Mouse (Mus musculus): Measurements from ENCODE around the gene Prr15l. TPM values are rescaled to one million over a fixed set of nuclear protein-coding genes. Genes with fewer than 3 reads are reported as not detected.

Gene Prr15l
- 7.6 and 8.9 TPM in 2 replicates for polyA plus RNA-seq (2012; rRNA removed)

DNA sequence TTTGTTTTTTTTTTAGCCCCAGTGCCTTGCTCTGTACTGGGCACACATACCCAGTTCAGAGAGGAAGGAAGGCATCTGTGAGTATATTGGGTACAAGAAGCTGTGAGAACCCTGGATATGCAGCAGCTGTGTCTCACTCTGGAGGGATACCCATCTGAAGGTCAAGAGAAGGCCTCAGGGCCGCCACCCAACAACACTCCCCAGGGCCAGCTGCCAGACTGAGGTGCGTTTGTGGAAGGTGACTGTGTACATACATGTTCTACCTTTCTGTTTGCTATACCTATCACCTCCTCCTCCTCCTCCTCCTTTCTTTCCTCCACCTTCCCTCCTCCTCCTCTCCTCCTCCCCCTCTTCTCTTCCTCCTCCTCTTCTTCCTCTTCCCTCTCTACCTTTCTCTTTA, at the start of gene Prr15l:
Prr15l (plus strand) TSS at position 17 of the 400 bp plus-strand sequence.
- no peak for DNase-seq (ENCODE audit: low spot score)

DNA sequence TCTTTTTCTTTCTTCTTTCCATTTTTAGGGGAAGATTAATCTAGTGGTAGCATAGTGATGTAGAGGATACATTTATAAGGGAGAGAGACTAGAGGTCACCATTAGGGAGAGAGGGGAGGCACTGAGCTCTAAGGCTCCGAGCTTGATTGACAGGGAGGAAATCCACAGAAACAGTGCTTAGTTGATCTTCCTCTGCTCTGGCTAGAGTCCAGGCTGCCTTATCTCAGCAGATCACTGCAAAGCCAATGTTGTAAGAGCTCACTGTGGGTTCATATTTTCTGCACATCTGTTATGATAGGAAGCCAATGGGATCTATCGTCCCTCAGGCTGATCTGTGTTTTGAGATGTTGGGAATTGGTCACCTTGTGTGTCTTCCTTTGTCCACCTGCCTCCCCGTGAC, 49.2 kb upstream of the Prr15l start:
- no peak for DNase-seq (ENCODE audit: low spot score)

DNA sequence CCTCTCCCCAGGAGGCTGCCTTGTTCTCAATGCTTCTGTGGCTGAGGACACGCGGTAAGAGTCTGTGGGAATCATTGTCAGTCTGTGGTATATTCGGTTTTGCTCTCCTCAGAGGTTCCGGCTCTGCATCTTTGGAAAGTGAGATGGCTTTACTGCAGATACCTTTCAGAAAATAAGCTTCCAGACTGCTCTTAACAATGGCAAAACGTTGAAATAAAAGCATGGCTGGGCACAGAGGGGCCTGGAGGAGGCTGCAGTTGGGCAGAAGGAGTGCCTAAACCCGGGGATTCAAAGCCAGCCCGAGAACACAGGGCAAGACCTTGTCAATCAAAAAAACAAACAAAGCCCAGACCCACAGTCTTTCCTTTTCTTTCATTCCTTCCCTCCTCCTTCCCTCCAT, 48.5 kb upstream of the Prr15l start:
- no peak for DNase-seq (ENCODE audit: low spot score)

DNA sequence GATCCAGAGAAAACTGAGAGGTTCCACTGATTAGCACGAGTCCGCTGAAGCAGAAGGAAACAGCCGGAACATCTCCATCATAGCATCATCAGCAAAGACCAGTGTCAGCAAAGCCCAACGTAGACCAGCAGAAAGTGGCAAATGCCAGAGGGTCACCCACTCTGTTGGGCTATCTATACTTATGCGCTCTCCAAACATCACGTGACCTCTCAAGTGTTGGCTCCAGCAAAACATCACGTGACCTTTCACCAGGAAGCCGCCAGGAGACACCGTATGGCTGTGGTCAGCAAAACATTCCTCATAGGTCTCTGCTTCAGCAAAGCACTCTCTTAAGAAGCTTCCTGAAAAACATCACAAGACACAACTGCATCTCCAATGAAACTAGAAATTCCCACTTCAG, 47.6 kb upstream of the Prr15l start:
- DNase-seq (ENCODE audit: low spot score): no peak

DNA sequence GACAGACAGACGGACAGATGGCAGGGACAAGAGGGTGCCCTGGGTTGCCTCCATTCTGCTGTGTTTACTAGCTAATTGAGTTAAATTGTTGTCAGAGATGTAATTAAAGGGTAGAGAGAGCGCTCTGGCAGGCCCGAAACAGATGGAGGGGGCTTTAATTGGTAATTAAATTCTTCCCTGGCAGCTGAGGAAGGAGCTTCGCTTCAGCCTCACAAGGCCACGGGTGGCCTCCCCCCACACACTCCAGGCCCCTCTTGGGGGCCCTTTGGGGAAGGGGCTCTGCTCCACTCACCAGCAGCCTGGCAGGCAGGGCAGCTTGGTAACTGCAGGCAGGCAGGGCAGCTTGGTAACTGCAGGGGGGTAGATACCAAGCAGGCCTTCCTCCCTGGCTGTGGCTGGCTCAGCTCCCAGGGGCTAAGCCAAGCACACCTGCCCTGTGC, 42.0 kb upstream of the Prr15l start:
- no peak for DNase-seq (ENCODE audit: low spot score)

DNA sequence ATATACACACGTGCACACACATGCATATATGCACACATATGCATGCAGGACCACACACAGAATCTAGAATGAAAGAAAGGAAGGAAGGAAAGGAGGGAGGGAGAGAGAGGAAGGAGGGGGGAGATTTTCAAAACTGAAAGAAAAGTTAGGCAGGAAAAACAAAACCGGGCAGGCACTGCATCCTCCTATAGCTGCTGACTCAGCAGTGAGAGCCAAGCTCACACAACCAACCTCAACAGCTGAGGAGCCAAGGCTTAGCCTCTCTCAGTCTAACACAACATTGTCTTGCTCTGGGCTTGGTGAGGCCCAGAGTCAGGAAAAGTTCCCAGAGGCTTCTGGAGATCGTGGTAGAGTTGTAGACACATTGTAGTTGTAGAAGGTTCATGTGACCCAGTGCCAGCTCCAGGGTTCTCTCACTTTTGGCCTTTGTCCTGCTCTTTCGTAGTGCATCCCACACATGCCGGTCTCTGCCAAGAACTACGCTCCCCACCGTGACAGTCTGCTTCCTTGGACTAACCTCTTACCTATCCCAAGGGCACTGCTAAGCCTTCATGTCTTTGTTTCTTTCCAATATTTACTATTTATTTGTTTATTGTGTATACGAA, 40.9 kb upstream of the Prr15l start:
- DNase-seq (ENCODE audit: low spot score): no peak

DNA sequence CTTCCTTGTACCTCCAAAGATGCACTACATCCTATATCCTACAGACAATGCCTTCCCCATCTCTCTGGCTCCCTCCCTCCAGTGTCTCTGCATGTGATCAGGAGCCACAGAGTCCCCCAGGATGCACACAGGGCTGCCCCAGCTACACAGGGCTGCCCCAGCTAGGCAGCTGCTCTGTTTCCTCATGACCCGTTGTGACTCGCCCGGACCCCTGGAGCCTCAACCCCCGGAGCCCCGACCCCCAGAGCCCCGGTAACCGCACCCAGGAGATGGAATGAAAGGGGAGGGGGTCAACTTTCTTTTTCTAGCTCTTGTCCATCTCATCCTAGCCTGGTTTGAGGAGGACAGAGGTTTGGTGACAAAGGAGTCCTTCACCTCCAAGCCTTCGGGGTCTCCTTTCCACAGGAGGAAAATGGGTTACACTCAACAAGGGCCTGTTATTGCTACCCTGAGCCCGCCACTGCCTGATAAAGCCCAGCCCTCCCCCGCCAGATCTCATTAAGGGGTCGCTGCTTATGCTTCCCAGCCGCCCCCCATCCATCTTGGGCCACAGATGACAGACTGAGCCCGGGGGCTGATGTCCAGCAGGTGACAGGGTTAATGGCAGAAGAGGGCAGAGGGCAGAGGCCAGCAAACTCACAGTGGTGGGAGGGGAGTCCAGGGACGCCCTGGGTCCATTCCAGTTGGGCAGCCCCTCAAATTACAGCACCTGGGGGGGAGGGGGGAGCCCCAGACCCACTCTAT, 35.9 kb upstream of the Prr15l start:
- no peak for DNase-seq (ENCODE audit: low spot score)

DNA sequence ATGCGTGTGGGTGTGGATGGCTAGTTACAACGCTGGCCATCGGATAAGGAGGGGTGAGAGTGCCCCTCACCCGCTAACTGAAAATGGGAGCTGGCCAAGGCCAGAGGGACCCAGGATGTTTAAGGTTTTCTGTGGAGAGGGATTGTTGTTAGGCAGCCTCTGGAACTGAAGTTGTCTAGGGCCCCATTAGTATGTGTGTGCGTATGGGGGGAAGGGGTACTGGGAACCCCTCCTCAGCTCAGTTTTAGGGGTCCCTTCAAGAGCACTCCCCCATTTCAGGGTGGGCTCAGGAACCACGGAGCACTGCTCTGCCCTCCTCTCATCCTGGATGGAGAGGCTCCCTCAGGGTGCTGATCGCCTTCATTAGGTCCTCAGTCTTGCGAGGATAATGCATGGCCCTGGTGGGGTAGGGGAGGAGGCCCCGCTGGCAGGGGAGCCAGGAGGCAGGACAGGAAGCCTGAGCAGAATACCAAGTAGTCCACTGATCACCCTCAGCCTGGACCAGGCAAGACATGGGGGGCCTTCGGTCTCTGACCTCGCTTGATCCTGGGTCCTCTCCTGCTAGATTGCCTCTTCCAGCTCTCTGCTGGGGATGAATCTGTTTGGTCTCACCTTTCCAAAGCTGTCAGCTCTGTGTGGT, 34.6 kb upstream of the Prr15l start:
- DNase-seq (ENCODE audit: low spot score): no peak

DNA sequence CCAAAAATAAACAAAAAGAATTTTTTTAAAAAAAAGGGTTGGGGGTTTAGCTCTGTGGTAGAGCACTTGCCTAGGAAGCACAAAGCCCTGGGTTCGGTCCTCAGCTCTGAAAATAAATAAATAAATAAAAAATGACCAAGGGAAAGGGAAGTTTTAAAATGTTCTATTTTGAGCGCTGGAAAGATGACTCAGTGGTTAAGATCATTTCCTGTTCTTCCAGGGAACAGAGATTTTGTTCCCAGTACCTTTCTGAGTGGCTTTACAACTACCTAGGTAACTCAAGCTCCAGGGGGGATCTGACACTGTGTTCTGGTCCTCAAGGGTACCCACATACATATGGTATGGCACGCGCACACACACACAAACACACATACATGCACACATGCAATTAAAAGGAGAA, 32.0 kb upstream of the Prr15l start:
- no peak for DNase-seq (ENCODE audit: low spot score)

DNA sequence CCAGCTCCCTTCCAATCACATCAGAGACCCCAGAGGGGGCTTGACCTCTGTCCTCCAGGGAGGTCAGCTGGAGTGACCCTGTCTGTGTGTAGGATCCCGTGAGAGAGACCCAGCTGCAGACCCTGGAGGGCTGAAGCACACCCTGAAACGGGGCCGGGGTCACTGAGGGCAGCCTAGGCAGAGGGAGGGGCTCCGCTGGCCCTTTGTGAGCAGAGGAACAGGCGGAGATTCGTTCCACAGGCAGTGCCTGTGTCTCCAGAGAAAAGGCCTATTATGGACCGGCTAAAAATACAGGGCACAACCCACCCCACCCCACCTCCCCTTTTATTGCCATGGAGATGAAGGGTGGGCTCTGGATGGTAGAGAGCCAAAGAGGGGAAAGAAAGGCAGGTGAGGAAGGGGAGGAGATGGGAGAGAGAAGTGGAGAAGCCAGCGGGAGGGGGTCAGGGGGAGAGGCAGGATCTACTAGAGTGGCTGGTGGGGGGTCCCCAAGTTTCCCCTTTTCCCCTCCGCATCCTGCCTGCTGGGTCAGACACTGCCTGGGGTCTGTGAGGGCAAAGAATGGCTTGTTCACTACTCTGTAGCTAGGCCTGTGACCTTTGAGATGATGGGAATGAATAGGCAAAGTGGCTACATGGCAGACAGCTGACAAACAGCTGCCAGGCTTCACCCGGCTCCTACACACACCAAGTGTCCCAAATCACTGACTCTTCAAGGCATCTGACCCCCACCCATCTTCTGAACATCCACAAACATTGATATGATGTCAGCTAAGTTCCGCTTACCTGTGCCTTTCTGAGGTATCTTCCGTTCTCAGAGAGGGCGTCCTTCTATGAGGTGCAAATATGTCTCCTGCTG, 28.2 kb upstream of the Prr15l start:
- no peak for DNase-seq (ENCODE audit: low spot score)

DNA sequence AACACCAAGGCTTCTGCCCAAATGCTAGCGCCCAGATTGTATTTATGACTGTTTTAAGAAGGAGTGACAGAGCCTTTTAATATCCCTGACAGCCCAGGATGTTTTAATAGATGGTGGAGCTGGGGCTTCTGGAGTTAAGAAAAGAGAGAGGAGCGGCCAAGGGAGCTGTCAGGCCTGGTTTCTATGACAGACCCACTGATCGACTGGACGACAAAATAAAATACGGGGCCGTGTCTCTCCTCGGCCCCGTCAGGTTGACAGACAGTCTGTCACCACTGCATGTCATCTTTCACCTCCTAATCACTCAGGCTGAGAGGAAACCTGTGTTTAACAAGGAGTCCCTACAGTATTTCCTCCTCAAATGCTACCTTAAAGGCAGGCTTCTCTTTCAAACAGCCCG, 26.6 kb upstream of the Prr15l start:
- DNase-seq (ENCODE audit: low spot score): no peak

DNA sequence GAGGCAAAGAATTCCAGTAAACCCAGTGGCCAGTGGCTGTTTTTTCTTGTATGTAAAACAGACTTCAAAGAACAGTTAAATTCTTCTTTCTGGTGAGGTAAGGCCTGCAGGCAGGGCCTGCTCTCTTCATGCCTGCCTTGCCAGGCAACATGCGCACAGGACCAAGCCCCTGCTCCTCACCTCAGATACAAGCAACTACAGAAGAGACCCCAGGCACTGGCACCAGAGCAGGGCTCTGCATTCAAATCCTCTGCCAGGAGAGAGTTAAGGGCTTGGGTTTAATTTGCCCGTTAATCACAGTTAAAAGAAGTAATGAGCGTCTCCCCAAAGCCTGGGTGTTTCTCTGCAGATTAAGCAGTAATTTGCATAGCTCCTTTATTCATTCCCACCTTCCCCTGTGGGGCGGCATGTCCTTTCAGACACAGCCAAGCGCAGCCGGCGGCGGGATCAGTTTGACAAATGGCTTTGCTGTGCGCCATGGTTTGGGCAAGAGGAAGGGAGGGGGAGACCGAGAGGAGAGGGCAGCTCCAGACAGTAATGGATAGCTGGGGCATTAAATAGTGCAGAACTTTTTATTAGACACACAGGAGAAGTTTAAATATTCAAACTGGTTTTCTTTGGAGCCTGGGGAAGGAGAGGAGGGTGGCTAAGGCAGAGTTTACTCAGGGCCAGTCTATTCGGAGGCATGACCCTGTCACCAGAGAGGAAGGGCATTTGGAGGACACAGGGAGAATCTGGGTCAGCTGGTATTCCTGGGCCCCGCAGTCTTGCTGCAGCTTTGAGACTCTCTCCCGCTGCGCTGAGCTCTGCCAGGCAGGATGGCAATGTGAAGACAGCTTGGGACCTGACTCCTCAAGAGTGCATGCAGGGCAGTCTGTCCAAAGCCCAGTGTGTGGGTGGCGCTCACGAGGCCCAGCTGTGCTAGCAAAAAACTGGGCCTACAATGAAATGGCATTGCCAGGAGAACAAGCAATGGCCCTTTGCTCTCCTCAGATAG, 25.0 kb upstream of the Prr15l start:
- no peak for DNase-seq (ENCODE audit: low spot score)

DNA sequence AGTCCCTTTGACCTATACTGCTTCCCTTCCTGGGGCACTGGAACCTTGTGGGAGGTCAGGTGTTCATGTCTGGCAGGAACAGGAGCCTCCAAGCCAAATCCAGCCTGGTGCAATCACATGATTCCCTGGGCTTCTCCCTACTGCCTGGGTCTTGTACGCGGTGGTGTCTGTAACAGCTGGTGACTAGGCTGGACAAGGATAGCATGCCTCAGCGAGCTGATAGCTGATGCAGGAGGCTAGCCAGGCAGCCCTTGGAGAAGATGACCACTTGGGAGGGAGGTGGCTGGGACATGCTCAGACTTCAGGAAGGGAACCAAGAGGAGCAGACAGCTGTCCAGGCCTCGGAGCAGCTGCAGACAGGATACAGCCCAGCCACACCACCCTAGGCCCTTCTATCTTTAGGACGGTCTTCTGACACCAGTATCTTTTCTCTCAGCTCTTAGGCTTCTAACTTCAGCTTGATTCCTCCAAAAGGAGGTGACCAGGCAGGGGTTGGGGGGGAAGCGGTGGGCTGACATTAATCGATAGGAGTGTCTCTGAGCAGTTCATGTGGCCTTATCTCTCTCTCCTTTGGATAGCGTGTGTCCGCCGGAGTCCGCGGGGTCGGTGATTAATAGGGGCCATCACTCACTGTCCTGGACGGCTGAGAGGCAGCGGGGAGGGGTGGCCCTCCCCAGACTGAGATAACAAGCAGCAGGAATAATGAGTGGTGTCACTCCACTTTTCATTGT, 21.3 kb upstream of the Prr15l start:
- DNase-seq (ENCODE audit: low spot score): no peak

DNA sequence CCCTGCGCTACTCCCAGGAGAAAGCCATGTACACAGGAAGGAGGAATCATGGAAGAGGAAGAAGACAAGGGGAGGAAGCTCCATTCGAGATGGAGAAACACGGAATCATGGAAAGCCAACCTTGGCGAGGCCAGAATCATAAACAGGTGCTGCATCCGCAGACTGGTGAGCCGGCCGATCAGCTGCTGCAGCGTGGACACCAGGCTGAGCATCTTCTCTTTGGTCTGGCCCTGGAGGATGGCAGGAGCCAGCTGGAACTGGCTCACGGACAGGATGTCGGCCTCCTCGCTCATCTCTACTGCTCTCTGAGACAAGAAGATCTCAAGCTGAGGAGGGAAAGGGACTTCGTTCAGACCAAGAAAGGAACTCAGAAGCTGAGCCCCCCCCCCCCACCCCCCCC, 19.3 kb upstream of the Prr15l start:
- DNase-seq (ENCODE audit: low spot score): no peak

DNA sequence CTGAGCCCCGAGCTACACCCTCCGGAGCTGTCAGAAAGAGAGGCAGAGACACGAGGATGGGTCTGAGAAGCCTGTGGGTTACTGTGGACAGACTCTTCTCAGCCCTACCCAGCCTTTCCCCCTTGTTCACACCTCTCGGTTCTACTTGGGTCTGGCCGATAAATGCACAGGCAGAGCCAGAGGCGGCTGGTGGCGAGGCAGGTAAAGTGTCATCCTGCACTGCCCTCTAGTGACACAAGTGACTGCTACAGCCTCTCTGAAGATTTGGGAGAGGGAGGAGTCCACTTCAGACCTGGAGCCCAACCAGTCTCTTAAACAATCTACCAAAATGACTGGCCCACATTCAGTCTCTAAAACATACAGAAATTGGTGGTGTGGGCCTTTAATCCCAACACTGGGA, 17.9 kb upstream of the Prr15l start:
- no peak for DNase-seq (ENCODE audit: low spot score)

DNA sequence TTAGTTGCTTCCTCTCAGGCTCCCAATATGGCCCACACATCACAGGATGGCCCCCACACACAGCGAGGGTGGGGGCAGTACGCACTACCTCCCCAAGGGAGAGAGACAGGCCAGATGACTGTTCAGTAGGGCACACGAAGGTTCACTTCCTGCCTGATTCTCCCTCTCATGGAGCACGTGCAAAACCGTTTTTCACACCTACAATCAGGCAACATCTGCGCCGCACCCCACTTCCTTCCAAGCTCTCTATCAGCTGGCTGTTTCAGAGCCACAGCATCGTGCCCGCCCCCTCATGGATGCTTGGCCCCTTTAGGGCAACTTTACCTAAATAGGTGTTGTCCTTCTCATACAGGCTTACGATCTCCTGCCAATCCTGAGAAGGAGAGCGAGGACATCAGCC, 15.2 kb upstream of the Prr15l start:
- DNase-seq (ENCODE audit: low spot score): no peak

DNA sequence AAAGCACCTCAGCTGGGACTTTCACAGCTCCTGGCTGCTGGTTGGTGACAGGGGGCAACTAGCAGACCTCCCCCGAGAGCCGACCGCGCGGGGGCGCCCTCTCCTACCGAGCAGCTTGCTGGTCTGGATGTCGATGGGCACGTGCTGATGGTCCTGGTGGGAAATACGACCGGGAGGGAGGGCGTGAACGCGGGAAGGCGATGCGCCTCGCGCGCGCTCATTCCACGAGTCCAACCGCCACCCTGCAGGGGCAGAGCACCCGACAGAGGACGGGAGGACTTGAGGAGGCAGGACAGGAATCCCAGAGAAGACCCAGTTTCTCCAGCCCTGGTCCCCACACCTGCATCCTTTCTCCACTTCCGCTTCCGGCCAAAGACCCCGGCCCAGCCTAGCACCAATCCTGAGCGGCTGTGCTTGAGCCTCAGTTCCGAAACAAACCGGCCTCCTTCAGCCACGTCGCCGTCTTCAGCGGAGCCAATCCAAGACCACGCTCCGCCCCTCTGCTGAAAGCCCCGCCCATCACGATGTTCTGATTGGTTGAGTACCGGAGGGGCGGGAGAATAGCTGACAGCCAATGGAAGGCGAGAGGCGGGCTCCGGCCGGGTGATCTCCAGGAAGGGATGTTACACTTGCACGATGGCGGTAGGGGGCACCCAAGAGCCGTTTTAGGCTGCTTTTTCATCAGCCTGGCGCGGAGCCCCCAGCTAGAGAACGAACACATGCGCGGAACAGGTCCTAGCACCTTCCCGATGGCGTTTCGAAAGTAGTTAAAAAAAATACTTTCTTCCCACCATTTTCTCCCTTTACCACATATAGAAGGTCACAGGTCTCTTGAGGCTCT, 11.6 kb upstream of the Prr15l start, which contains the start of gene Cdk5rap3:
Cdk5rap3 (minus strand) TSS at position 453 of the 841 bp plus-strand sequence.
- DNase-seq (ENCODE audit: low spot score): peak; percentile 91

DNA sequence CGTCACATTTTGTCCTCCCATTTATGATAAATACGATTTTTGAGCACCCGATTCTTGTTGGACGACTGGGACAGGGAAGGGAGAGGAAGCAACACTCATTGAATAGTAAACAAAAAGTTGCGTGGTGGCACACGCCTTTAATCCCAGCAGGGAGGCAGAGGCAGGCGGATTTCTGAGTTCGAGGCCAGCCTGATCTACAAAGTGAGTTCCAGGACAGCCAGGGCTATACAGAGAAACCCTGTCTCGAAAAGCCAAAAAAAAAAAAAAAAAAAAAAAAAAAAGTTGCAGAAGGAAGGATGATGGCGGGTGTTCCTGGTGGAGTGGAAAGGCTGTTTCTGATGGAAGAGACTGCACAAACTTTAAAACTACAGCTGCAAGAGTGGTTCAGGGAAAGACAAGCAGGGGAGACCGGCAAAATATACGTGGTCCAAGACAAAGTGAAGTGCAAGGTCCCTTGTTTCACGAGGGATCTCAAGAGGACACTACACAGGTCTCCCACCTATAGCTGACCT, 11.0 kb upstream of the Prr15l start:
- no peak for DNase-seq (ENCODE audit: low spot score)

DNA sequence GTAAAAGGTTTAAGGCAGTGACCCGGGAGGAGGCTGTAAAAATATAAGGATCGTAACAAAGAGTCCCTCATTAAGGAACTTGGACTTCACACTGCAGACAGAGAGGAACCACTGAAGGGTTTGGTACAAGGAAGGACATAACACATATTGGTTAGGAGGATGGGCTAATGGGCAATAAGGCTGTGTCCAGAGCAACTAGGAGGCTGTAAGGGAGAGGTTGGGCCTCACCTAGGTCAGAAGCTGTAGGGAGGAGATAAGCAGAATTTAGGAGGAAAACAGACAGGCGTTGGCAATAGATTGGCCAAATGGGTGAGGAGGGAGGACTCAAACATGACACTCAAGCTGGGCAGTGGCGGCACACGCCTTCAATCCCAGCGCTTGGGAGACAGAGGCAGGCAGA, 10.5 kb upstream of the Prr15l start:
- no peak for DNase-seq (ENCODE audit: low spot score)

Data from urinary bladder, adult 2 months (tissue).